Mouse (Mus musculus) gastrocnemius, postnatal 25 days (tissue): ENCODE data around the gene Krt8. TPM values are rescaled to one million over a fixed set of nuclear protein-coding genes. Genes with fewer than 3 reads are reported as not detected.
A peak's percentile ranks its signal among the peaks of the same experiment; 100 is the strongest.

Experiments used
- DNase-seq: peaks from one replicate; pipeline ENCODE4 v3.0.0; 2022
- total RNA-seq, 2 experiments: library from RNA; stranded (reverse); gene quantifications; 1 replicate in 1 of 2; 2 replicates in 1 of 2; pipeline ENCODE4 v1.2.3; 2021

Gene Krt8
- total RNA-seq, 2 experiments from 2014 or later, result 0.13 to 0.19 TPM

- DNase-seq, result peak; percentile 78
Measured at GRCm38 (mm10) chr15:101976023-101976422, 28.3 kb downstream of the Krt8 start.

GRCm38 (mm10) chr15:101974083-101974845 lies 30.0 kb downstream of the Krt8 start:
- peak; percentile 42 for DNase-seq

GRCm38 (mm10) chr15:101973414-101974077 lies 30.7 kb downstream of the Krt8 start:
- peak; percentile 82 for DNase-seq

GRCm38 (mm10) chr15:101970536-101970935 lies 33.7 kb downstream of the Krt8 start:
- no peak for DNase-seq

GRCm38 (mm10) chr15:101966808-101967207 lies 37.5 kb downstream of the Krt8 start:
- DNase-seq, result no peak

- no peak for DNase-seq
Measured at GRCm38 (mm10) chr15:101958891-101959290, 45.4 kb downstream of the Krt8 start.

GRCm38 (mm10) chr15:101954187-101954586 lies 50.1 kb downstream of the Krt8 start, which contains the start of gene Krt78:
TSS of gene Krt78 (minus strand) at chr15:101954287.
- no peak for DNase-seq

- no peak for DNase-seq
Measured at GRCm38 (mm10) chr15:101952733-101953474, 51.4 kb downstream of the Krt8 start.

Other genes starting within 250 kb of the Krt8 start
- not detected for gene Krt72, start 218.0 kb downstream of the Krt8 start, total RNA-seq
- gene Krt73, start 202.1 kb downstream of the Krt8 start, total RNA-seq, result not detected
- gene Krt2, start 186.3 kb downstream of the Krt8 start, total RNA-seq, result not detected
- gene Krt1, start 153.7 kb downstream of the Krt8 start, total RNA-seq, result not detected
- gene Krt77, start 134.8 kb downstream of the Krt8 start, total RNA-seq, result not detected
- not detected for gene Krt76, start 111.6 kb downstream of the Krt8 start, total RNA-seq
- gene Krt4, start 79.7 kb downstream of the Krt8 start, total RNA-seq, result not detected
- gene Krt79, start 64.2 kb downstream of the Krt8 start, total RNA-seq, result under 1 TPM in 1 of 2 experiments, not detected in 1; 0.13 TPM
- gene Krt78, start 50.2 kb downstream of the Krt8 start, total RNA-seq, result not detected
- under 1 TPM; 0.18 to 0.29 TPM for gene Krt18, start 23.7 kb upstream of the Krt8 start, total RNA-seq
- gene Eif4b, start 69.3 kb upstream of the Krt8 start, total RNA-seq, result 100 to 1,000 TPM; 141 to 145 TPM
- 10 to 100 TPM; 22.3 to 32.0 TPM for gene Tns2, start 95.9 kb upstream of the Krt8 start, total RNA-seq
- gene Spryd3, start 131.8 kb upstream of the Krt8 start, total RNA-seq, result 1 to 10 TPM; 7.1 to 7.9 TPM
- gene Igfbp6, start 139.9 kb upstream of the Krt8 start, total RNA-seq, result 10 to 100 TPM; 46.4 to 68.2 TPM
- under 1 TPM in 1 of 2 experiments, not detected in 1; 0.16 TPM for gene Soat2, start 146.0 kb upstream of the Krt8 start, total RNA-seq
- 10 to 100 TPM; 25.5 to 25.6 TPM for gene Zfp740, start 198.8 kb upstream of the Krt8 start, total RNA-seq
- 10 to 100 TPM; 10.4 to 16.7 TPM for gene Csad, start 200.2 kb upstream of the Krt8 start, total RNA-seq
- gene Itgb7, start 227.5 kb upstream of the Krt8 start, total RNA-seq, result 1 to 10 TPM in 1 of 2 experiments, under 1 TPM in 1; 0.41 to 1.2 TPM